Mouse (Mus musculus) monocyte, adult 2 months (primary cell): Measurements from ENCODE around the gene Sertad3.

ENCODE experiments used
- DNase-seq, 2 experiments: peaks; one replicate each; pipeline ENCODE4 v3.0.0; 2022; ENCODE audit warnings: low spot score in 2 of 2, low read depth in 1 of 2

Sertad3 gene

GRCm38 (mm10) chr7:27460477-27460876, 13.1 kb upstream of the Sertad3 start:
- no peak for DNase-seq

- DNase-seq = no peak
These were observed 5.9 kb upstream of the Sertad3 start for GRCm38 (mm10) chr7:27467648-27468047.

GRCm38 (mm10) chr7:27471390-27472120, 2.0 kb upstream of the Sertad3 start:
- no peak for DNase-seq

- DNase-seq = no peak
These were observed 972 bp upstream of the Sertad3 start for GRCm38 (mm10) chr7:27472596-27472995.

- no peak for DNase-seq
These were observed 394 bp downstream of the Sertad3 start for GRCm38 (mm10) chr7:27473835-27474489.

- peak; percentile 91 to 95 for DNase-seq
These were observed 954 bp downstream of the Sertad3 start for GRCm38 (mm10) chr7:27474490-27474954.

GRCm38 (mm10) chr7:27475596-27475995, 2.0 kb downstream of the Sertad3 start:
- DNase-seq = no peak

- DNase-seq = no peak
These were observed 2.6 kb downstream of the Sertad3 start for GRCm38 (mm10) chr7:27476098-27476635.

GRCm38 (mm10) chr7:27478561-27478960, 5.0 kb downstream of the Sertad3 start:
- no peak for DNase-seq

GRCm38 (mm10) chr7:27479750-27480149, 6.2 kb downstream of the Sertad3 start:
- DNase-seq = no peak

GRCm38 (mm10) chr7:27480506-27480905, 6.9 kb downstream of the Sertad3 start:
- no peak for DNase-seq

GRCm38 (mm10) chr7:27480927-27481626, 7.5 kb downstream of the Sertad3 start:
- DNase-seq = no peak

- peak in 1 of 2 experiments; percentile 31 for DNase-seq
These were observed 8.0 kb downstream of the Sertad3 start for GRCm38 (mm10) chr7:27481627-27481969.

GRCm38 (mm10) chr7:27483860-27484259, 10.3 kb downstream of the Sertad3 start:
- DNase-seq = no peak

GRCm38 (mm10) chr7:27486102-27486769, 12.7 kb downstream of the Sertad3 start:
- DNase-seq = no peak

GRCm38 (mm10) chr7:27486770-27487697, 13.5 kb downstream of the Sertad3 start, which contains the start of gene Sertad1:
TSS of gene Sertad1 (plus strand) at chr7:27486910.
- peak; percentile 99 to 100 for DNase-seq

- no peak for DNase-seq
These were observed 14.2 kb downstream of the Sertad3 start for GRCm38 (mm10) chr7:27487740-27488268.

GRCm38 (mm10) chr7:27489270-27489869, 15.8 kb downstream of the Sertad3 start:
- DNase-seq = no peak

- DNase-seq = no peak
These were observed 16.6 kb downstream of the Sertad3 start for GRCm38 (mm10) chr7:27490227-27490542.
